Mouse (Mus musculus): ENCODE measurements around the gene Acot9. TPM values are rescaled to one million over a fixed set of nuclear protein-coding genes. Genes with fewer than 3 reads are reported as not detected.

Acot9 gene
- polyA plus RNA-seq, 1 experiment: 75.8 TPM

GRCm38 (mm10) chrX:155306390-155306789 lies 44.1 kb downstream of the Acot9 start:
- TF ChIP-seq CTCF (IDR thresholded peaks at IDR 0.05; ENCODE audit: borderline replicate concordance, insufficient read depth, low read length) (no peak), POLR2A (IDR thresholded peaks at IDR 0.05; ENCODE audit: low read depth, low read length) (no peak)
- H3K4me3 ChIP-seq (ENCODE audit: insufficient read depth, low read length): no peak overlapping the region
- no peak overlapping the region for H3K27ac ChIP-seq (ENCODE audit: insufficient read depth, low read length)
- no peaks in the 10 kb centered on the region for H3K4me1 ChIP-seq (ENCODE audit: control insufficient read depth, insufficient read depth, low read length)

- no peak for TF ChIP-seq CTCF (IDR thresholded peaks at IDR 0.05; ENCODE audit: borderline replicate concordance, insufficient read depth, low read length)
- TF ChIP-seq POLR2A (IDR thresholded peaks at IDR 0.05; ENCODE audit: low read depth, low read length): no peak
- Histone ChIP-seq H3K4me1 (ENCODE audit: control insufficient read depth, insufficient read depth, low read length) (no peaks in the 10 kb centered on the region), H3K27ac (ENCODE audit: insufficient read depth, low read length) (no peak overlapping the region), H3K4me3 (ENCODE audit: insufficient read depth, low read length) (no peak overlapping the region)
These were observed 55.8 kb downstream of the Acot9 start for GRCm38 (mm10) chrX:155318005-155318404.

- Histone ChIP-seq H3K4me1 (ENCODE audit: control insufficient read depth, insufficient read depth, low read length) (no peaks in the 10 kb centered on the region), H3K27ac (ENCODE audit: insufficient read depth, low read length) (peak overlapping the region; percentile 27), H3K4me3 (ENCODE audit: insufficient read depth, low read length) (peak overlapping the region; percentile 82)
- no peak for TF ChIP-seq CTCF (IDR thresholded peaks at IDR 0.05; ENCODE audit: borderline replicate concordance, insufficient read depth, low read length)
- TF ChIP-seq POLR2A (IDR thresholded peaks at IDR 0.05; ENCODE audit: low read depth, low read length): no peak
These were observed 75.3 kb downstream of the Acot9 start for GRCm38 (mm10) chrX:155337567-155337904.

GRCm38 (mm10) chrX:155337905-155338721 lies 75.9 kb downstream of the Acot9 start:
- Histone ChIP-seq H3K27ac (ENCODE audit: insufficient read depth, low read length) (peak overlapping the region; percentile 27), H3K4me3 (ENCODE audit: insufficient read depth, low read length) (peak overlapping the region; percentile 82), H3K4me1 (ENCODE audit: control insufficient read depth, insufficient read depth, low read length) (no peaks in the 10 kb centered on the region)
- TF ChIP-seq CTCF (IDR thresholded peaks at IDR 0.05; ENCODE audit: borderline replicate concordance, insufficient read depth, low read length) (no peak), POLR2A (IDR thresholded peaks at IDR 0.05; ENCODE audit: low read depth, low read length) (peak; percentile 80)

- no peak within 1 kb of the TSS for H3K4me3 ChIP-seq (ENCODE audit: insufficient read depth, low read length)
These were observed 78.4 kb downstream of the Acot9 start, which contains the start of gene Prdx4 for GRCm38 (mm10) chrX:155340654-155341053. Gene Prdx4, minus strand, starts transcription at chrX:155340754.

GRCm38 (mm10) chrX:155346249-155346648 lies 84.0 kb downstream of the Acot9 start:
- Histone ChIP-seq H3K4me3 (ENCODE audit: insufficient read depth, low read length) (no peak overlapping the region), H3K27ac (ENCODE audit: insufficient read depth, low read length) (no peak overlapping the region), H3K4me1 (ENCODE audit: control insufficient read depth, insufficient read depth, low read length) (no peaks in the 10 kb centered on the region)
- TF ChIP-seq POLR2A (IDR thresholded peaks at IDR 0.05; ENCODE audit: low read depth, low read length): no peak
- TF ChIP-seq CTCF (IDR thresholded peaks at IDR 0.05; ENCODE audit: borderline replicate concordance, insufficient read depth, low read length): no peak

More at GRCm38 (mm10) chrX:155340654-155341053, 78.4 kb downstream of the Acot9 start, which contains the start of gene Prdx4:
- H3K27ac ChIP-seq (ENCODE audit: insufficient read depth, low read length): no peak within 1 kb of the TSS
- TF ChIP-seq CTCF (IDR thresholded peaks at IDR 0.05; ENCODE audit: borderline replicate concordance, insufficient read depth, low read length): no peak
- no peak for TF ChIP-seq POLR2A (IDR thresholded peaks at IDR 0.05; ENCODE audit: low read depth, low read length)
- H3K4me1 ChIP-seq (ENCODE audit: control insufficient read depth, insufficient read depth, low read length): no peaks in the 10 kb centered on the region

Other genes with a start within 250 kb of the Acot9 start
- gene Magea5, start 199.3 kb upstream of the Acot9 start, polyA plus RNA-seq (2011; ENCODE audit: insufficient read length, low read depth, missing spikeins): not detected in 2 replicates
- not detected in 2 replicates for gene Magea1, start 172.7 kb upstream of the Acot9 start, polyA plus RNA-seq (2011; ENCODE audit: insufficient read length, low read depth, missing spikeins)
- gene Magea2, start 168.8 kb upstream of the Acot9 start, polyA plus RNA-seq (2011; ENCODE audit: insufficient read length, low read depth, missing spikeins): not detected in 2 replicates
- gene Cldn34b2, start 134.0 kb upstream of the Acot9 start, polyA plus RNA-seq (2011; ENCODE audit: insufficient read length, low read depth, missing spikeins): not detected in 2 replicates
- 113 and 160 TPM in 2 replicates for gene Sat1, start 46.0 kb upstream of the Acot9 start, polyA plus RNA-seq (2011; ENCODE audit: insufficient read length, low read depth, missing spikeins)
- 111 and 142 TPM in 2 replicates for gene Prdx4, start 78.3 kb downstream of the Acot9 start, polyA plus RNA-seq (2011; ENCODE audit: insufficient read length, low read depth, missing spikeins)

Data from embryonic fibroblast, embryonic 13.5 days (primary cell).